Mouse (Mus musculus) ZHBTc4 (cell line): ENCODE measurements around the gene Scg5.

Experiments used
- DNase-seq: peaks from one replicate; pipeline ENCODE4 v3.0.0-alpha.2; 2011; ENCODE audit warnings: low read depth, low spot score

Scg5 gene

GRCm38 (mm10) chr2:113828943-113829882 lies at the start of gene Scg5:
TSS of gene Scg5 (minus strand) at chr2:113829121.
- peak; percentile 96 for DNase-seq

- no peak for DNase-seq
These were observed 41.2 kb upstream of the Scg5 start for GRCm38 (mm10) chr2:113870115-113870514.

- no peak for DNase-seq
These were observed 39.5 kb upstream of the Scg5 start for GRCm38 (mm10) chr2:113868404-113868803.

- DNase-seq = no peak
These were observed 37.2 kb upstream of the Scg5 start for GRCm38 (mm10) chr2:113866155-113866554.

- no peak for DNase-seq
These were observed 20.2 kb upstream of the Scg5 start for GRCm38 (mm10) chr2:113849141-113849540.

- DNase-seq = peak; percentile 96
These were observed 19.6 kb upstream of the Scg5 start, which contains the start of gene Arhgap11a for GRCm38 (mm10) chr2:113848245-113849121. TSS of gene Arhgap11a (minus strand) at chr2:113848661.

GRCm38 (mm10) chr2:113847678-113848244 lies 18.8 kb upstream of the Scg5 start:
- no peak for DNase-seq

GRCm38 (mm10) chr2:113845081-113845480 lies 16.2 kb upstream of the Scg5 start:
- DNase-seq = no peak

GRCm38 (mm10) chr2:113841656-113842437 lies 12.9 kb upstream of the Scg5 start:
- DNase-seq = no peak

- no peak for DNase-seq
These were observed 10.6 kb upstream of the Scg5 start for GRCm38 (mm10) chr2:113839488-113839887.

GRCm38 (mm10) chr2:113835219-113835618 lies 6.3 kb upstream of the Scg5 start:
- DNase-seq = no peak

GRCm38 (mm10) chr2:113828086-113828942 lies 607 bp downstream of the Scg5 start:
- DNase-seq = no peak

- DNase-seq = peak; percentile 76
These were observed 5.0 kb downstream of the Scg5 start for GRCm38 (mm10) chr2:113823909-113824308.

GRCm38 (mm10) chr2:113822367-113822766 lies 6.6 kb downstream of the Scg5 start:
- no peak for DNase-seq

- DNase-seq = no peak
These were observed 7.7 kb downstream of the Scg5 start for GRCm38 (mm10) chr2:113821176-113821734.

- DNase-seq = no peak
These were observed 8.8 kb downstream of the Scg5 start for GRCm38 (mm10) chr2:113820117-113820516.

GRCm38 (mm10) chr2:113817681-113818606 lies 11.0 kb downstream of the Scg5 start:
- DNase-seq = no peak

GRCm38 (mm10) chr2:113807640-113808039 lies 21.3 kb downstream of the Scg5 start:
- peak; percentile 65 for DNase-seq
